Mouse (Mus musculus) hindbrain, embryonic 14.5 days (tissue): ENCODE data around the gene Atp5b. TPM values are rescaled to one million over a fixed set of nuclear protein-coding genes. Genes with fewer than 3 reads are reported as not detected.

ENCODE experiments used
- ATAC-seq: fragments of 200-750 bp; cut with Nextera tagmentation; 2 replicates; pipeline ENCODE4 v1.8.0; 2017; ENCODE audit warnings: moderate number of reproducible peaks, mild to moderate bottlenecking, moderate TSS enrichment, moderate library complexity; ENCODE audit not compliant: low FRiP score
- DNase-seq: peaks from one replicate; pipeline ENCODE4 v3.0.0-alpha.2; 2015; ENCODE audit warnings: low spot score
- H3K27ac ChIP-seq: fragments of 300-500 bp; sonication (generic); 2 replicates; pipeline ENCODE4 v1.5.1; 2014; ENCODE audit warnings: mild to moderate bottlenecking, moderate library complexity
- H3K27me3 ChIP-seq: fragments of 300-500 bp; sonication (generic); 2 replicates; pipeline ENCODE4 v1.6.1; 2014; ENCODE audit warnings: mild to moderate bottlenecking, low read length, mixed read lengths; ENCODE audit not compliant: control insufficient read depth, insufficient read depth
- H3K36me3 ChIP-seq: fragments of 300-500 bp; sonication (generic); replicated peaks from 2 replicates; pipeline ENCODE4 v1.6.1; 2014; ENCODE audit not compliant: control insufficient read depth, insufficient read depth
- H3K4me1 ChIP-seq: fragments of 300-500 bp; sonication (generic); replicated peaks from 2 replicates; pipeline ENCODE4 v1.6.1; 2014; ENCODE audit warnings: antibody characterized with exemption, low read length, mixed read lengths; ENCODE audit not compliant: control insufficient read depth, insufficient read depth
- H3K4me2 ChIP-seq: fragments of 300-500 bp; sonication (generic); replicated peaks from 2 replicates; pipeline ENCODE4 v1.6.1; 2014; ENCODE audit warnings: mild to moderate bottlenecking, moderate library complexity
- H3K4me3 ChIP-seq: fragments of 300-500 bp; sonication (generic); replicated peaks from 2 replicates; pipeline ENCODE4 v1.5.1; 2014; ENCODE audit warnings: mild to moderate bottlenecking, low read length
- H3K9ac ChIP-seq: fragments of 300-500 bp; sonication (generic); 2 replicates; pipeline ENCODE4 v1.6.1; 2014
- H3K9me3 ChIP-seq: fragments of 300-500 bp; sonication (generic); 2 replicates; pipeline ENCODE4 v1.6.1; 2016; ENCODE audit warnings: low read length; ENCODE audit not compliant: control insufficient read depth
- WGBS: fragments of 180-500 bp; shearing (Covaris S2); extraction: QIAGEN DNeasy Blood & Tissue Kit; methylation state at CpG from one replicate; pipeline ENCODE4 v1.1.7; 2014; 5-methylcytosine and 5-hydroxymethylcytosine counted together
- polyA plus RNA-seq: library from polyadenylated mRNA; unstranded; fragments of >200 nt; fragmentation: Nextera tagmentation; extraction: Ambion mirVana; gene quantifications from 2 replicates; pipeline ENCODE4 v1.2.1, GENCODE M21; 2014

The Atp5b gene
- polyA plus RNA-seq, 1 experiment from 2014 or later = 2,242 TPM

DNA sequence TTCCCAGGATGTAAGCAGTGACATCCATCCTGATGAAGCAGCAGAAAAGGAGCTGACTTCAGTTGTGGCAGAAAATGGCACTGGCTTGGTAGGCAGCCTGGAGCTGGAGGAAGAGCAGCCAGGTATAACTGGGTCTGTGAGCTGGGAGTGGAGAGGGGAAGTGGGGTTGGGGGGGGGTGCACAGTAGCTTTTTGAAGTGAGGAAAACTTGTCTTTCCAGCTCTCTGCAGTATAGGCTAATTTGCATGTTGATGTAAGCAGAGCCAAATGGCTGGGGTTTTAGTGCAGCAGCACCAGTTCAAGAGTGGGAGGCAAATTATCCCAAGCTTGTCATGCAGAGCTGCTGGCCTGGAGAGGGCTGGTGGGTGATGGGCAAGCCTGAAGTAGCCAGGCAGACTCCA lies 28.2 kb downstream of the Atp5b start:
- Histone ChIP-seq H3K9me3 (no peaks in the 10 kb centered on the region), H3K4me2 (no peak overlapping the region), H3K9ac (no peak overlapping the region), H3K36me3 (peaks cover 78% of the 10 kb centered on the region), H3K4me1 (no peaks in the 10 kb centered on the region), H3K27me3 (no peaks in the 10 kb centered on the region), H3K4me3 (no peak overlapping the region), H3K27ac (no peak overlapping the region)
- ATAC-seq (no peak), DNase-seq (no peak)

DNA sequence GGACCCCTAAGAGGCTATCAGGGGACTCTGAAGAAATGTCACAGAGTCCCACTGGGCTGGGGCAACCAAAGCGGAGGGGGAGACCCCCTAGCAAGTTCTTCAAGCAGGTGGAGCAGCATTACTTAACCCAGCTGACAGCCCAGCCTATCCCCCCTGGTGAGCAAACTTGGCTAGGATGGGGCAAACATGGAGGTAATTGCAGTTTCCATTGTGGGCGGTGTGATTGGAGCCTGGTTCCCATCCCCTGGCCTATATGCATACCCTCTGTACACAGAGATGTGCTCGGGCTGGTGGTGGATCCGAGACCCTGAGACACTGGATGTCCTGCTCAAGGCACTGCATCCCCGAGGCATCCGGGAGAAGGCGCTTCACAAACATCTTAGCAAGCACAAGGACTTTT lies 40.8 kb downstream of the Atp5b start:
- Histone ChIP-seq H3K36me3 (peaks cover 98% of the 10 kb centered on the region), H3K4me3 (no peak overlapping the region), H3K9ac (no peak overlapping the region), H3K4me1 (no peaks in the 10 kb centered on the region), H3K27me3 (no peaks in the 10 kb centered on the region), H3K27ac (no peak overlapping the region), H3K9me3 (no peaks in the 10 kb centered on the region), H3K4me2 (no peak overlapping the region)
- ATAC-seq (no peak), DNase-seq (no peak)
- WGBS = 93% methylated on average over 7 of the region's 7 CpGs

DNA sequence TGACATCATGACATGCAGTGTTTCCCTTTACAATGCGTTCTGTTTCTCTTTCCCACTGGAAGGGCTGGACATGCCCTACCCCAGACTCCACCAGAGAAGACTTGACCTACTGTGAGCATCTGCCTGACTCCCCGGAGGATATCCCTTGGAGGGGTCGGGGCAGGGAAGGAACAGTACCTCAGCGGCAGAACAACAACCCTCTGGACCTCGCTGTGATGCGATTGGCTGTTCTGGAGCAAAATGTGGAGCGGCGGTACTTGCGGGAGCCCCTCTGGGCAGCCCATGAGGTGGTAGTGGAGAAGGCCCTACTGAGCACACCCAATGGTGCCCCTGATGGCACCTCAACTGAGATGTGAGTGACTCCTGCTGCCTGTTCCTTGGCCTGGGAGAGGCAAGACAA lies 41.8 kb downstream of the Atp5b start:
- no peak for ATAC-seq
- WGBS = 92% methylated on average over 9 of the region's 9 CpGs

DNA sequence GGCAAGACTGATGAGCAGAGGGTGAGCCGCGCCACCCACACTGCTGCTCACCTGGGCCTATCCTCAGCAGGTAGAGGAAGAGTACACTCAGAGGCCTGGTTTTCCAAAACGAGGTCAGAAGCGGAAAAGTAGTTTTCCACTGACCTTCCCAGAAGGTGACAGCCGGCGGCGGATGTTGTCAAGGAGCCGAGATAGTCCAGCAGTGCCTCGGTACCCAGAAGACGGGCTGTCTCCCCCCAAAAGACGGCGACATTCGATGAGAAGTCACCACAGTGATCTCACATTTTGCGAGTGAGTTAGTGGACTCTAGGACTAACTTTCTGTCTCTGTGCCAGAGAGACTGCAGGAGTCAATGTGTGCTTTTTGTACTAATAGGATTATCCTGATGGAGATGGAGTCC lies 42.9 kb downstream of the Atp5b start:
- Histone ChIP-seq H3K4me1 (no peaks in the 10 kb centered on the region), H3K9ac (no peak overlapping the region), H3K4me2 (no peak overlapping the region), H3K36me3 (peaks cover 96% of the 10 kb centered on the region), H3K27ac (no peak overlapping the region), H3K27me3 (no peaks in the 10 kb centered on the region), H3K9me3 (no peaks in the 10 kb centered on the region), H3K4me3 (no peak overlapping the region)
- WGBS = 94% methylated on average over 14 of the region's 14 CpGs
- ATAC-seq (no peak), DNase-seq (no peak)

More for the DNA sequence above, 41.8 kb downstream of the Atp5b start:
- Histone ChIP-seq H3K4me3 (no peak overlapping the region), H3K36me3 (peaks cover 96% of the 10 kb centered on the region), H3K9ac (no peak overlapping the region), H3K4me2 (no peak overlapping the region), H3K27ac (no peak overlapping the region), H3K27me3 (no peaks in the 10 kb centered on the region), H3K4me1 (no peaks in the 10 kb centered on the region), H3K9me3 (no peaks in the 10 kb centered on the region)
- no peak for DNase-seq

DNA sequence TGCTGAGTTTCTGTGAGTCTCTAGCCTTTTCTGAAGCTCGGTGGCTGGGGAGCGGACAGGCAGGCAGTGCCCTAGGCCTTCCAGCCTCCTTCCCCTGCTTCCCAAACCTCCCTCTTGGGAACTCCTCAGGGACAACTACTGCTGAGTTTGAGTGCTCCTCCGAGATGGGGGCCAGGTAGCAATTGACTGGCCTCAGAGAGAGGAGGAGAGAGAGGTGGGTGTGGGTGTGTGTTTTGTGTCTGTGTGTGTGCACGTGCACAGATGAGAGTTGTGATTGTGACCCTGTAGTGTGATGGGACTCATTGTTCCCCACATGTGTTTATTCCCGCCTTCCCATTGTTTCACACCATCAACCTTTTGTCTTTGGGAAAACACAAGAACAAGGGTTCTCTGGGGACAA lies 44.4 kb downstream of the Atp5b start:
- H3K9me3 ChIP-seq = no peaks in the 10 kb centered on the region
- DNase-seq = no peak
- H3K4me1 ChIP-seq = no peaks in the 10 kb centered on the region
- ATAC-seq = no peak
- no peak overlapping the region for H3K4me3 ChIP-seq
- H3K27me3 ChIP-seq = no peaks in the 10 kb centered on the region
- 69% methylated on average over 5 of the region's 5 CpGs for WGBS
- H3K27ac ChIP-seq = no peak overlapping the region
- peaks cover 84% of the 10 kb centered on the region for H3K36me3 ChIP-seq
- H3K9ac ChIP-seq = no peak overlapping the region
- H3K4me2 ChIP-seq = no peak overlapping the region

DNA sequence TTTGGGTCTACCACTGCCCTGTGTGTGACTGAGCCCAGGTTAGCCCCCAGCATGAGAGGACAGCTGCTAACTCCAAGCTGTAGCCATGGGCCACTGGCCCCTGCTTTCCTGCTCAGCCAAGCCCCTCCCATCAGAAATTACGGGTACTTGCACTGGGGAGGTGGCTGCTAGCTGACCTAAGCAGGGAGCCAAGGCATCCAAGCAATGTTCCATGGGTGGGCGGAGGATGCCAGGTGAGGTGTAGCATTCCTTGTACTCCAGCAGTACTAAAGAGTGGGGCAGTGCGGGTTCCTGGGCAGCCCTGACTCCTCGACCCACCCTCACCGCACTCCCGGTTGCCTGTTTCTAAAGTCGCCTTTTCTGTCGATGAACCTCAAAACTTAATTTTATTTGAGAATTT lies 45.1 kb downstream of the Atp5b start:
- no peak for DNase-seq
- Histone ChIP-seq H3K27ac (no peak overlapping the region), H3K36me3 (peaks cover 77% of the 10 kb centered on the region), H3K4me1 (no peaks in the 10 kb centered on the region), H3K4me3 (no peak overlapping the region), H3K9ac (no peak overlapping the region), H3K27me3 (no peaks in the 10 kb centered on the region), H3K9me3 (no peaks in the 10 kb centered on the region), H3K4me2 (no peak overlapping the region)
- ATAC-seq = no peak
- 93% methylated on average over 8 of the region's 8 CpGs for WGBS

DNA sequence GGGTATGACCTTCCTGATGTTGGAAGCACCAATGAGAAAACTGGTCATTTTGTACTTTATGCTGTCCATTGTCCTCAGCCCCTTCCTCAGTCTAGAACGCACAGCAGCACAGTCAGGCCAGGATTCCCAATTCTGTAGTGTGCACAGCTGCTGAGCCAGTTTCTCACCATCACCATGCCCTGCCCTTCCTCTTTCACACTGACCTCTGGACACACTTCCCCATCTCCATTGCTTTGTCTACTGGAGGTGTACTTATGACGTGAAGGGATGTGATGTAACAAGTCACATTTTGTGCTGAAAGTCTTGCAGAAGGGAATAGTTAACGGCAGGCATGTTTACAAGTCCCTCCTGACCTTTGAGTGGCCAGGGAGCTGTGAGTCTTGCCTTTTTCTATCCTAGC lies 48.2 kb downstream of the Atp5b start:
- H3K4me2 ChIP-seq = no peak overlapping the region
- no peak for DNase-seq
- H3K36me3 ChIP-seq = peaks cover 46% of the 10 kb centered on the region
- no peaks in the 10 kb centered on the region for H3K4me1 ChIP-seq
- H3K27me3 ChIP-seq = no peaks in the 10 kb centered on the region
- H3K4me3 ChIP-seq = no peak overlapping the region
- no peaks in the 10 kb centered on the region for H3K9me3 ChIP-seq
- 85% methylated on average over 3 of the region's 3 CpGs for WGBS
- H3K27ac ChIP-seq = no peak overlapping the region
- no peak for ATAC-seq
- no peak overlapping the region for H3K9ac ChIP-seq

DNA sequence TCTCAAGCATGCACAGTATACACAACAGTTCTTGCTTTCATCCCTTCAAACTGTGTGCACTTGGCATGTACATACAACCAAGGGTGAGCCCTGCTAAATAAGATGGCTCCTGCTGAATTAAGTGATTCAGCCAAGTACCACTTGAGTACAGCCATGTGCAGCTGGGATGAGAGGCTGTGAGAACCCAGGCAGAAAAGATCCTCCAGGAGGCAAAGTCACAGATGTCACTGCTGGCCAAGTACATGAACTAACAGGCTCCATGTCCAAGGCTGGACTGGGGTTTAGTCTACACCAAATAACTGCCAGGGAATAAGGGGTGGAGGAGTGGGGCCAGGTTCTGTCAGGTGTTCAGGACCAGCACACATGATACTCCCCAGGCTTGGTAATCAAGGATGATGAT lies 48.7 kb downstream of the Atp5b start:
- H3K4me2 ChIP-seq = no peak overlapping the region
- H3K9ac ChIP-seq = no peak overlapping the region
- H3K4me1 ChIP-seq = no peaks in the 10 kb centered on the region
- no peak overlapping the region for H3K27ac ChIP-seq
- no peaks in the 10 kb centered on the region for H3K27me3 ChIP-seq
- ATAC-seq (no peak), DNase-seq (no peak)
- H3K4me3 ChIP-seq = no peak overlapping the region
- peaks cover 41% of the 10 kb centered on the region for H3K36me3 ChIP-seq
- H3K9me3 ChIP-seq = no peaks in the 10 kb centered on the region

DNA sequence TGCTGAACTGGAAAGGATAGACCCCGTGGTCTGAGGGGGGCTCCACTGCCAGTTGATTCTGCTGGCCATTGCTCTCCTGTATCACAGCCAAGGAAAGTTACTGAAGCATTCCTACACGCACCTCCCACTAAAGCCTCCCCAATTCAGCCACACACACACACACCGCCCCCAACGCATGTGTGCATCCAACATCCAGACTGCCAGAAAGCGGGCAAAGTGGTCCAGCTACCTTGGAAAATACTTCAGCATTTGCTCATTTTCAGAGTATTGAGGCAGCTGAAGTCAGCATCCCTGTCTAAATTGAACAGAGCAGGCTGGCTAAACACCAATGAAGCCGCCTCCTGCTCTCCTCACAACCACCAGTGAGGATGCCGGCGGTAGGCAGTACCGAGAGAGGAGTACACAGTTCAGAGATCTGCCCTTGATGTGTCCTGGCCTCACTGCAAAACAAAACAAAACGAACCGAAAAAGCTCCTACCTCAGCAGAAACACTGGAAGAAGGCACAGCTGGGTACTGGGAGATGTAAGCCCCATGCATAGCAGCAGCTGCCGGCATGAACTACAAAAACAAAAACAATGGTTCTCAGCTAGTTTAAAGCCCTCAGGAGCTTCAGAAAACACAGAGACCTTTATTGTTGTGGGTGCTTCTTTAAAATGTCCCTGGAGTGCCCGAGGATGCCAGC lies 50.7 kb downstream of the Atp5b start:
- no peak for ATAC-seq
- Histone ChIP-seq H3K4me2 (no peak overlapping the region), H3K36me3 (peaks cover 22% of the 10 kb centered on the region), H3K9ac (peak overlapping the region; percentile 13; the same call in 1 of the 2 replicates), H3K9me3 (no peaks in the 10 kb centered on the region), H3K27ac (peak overlapping the region; percentile 38; the same call in 1 of the 2 replicates), H3K27me3 (no peaks in the 10 kb centered on the region), H3K4me3 (no peak overlapping the region), H3K4me1 (no peaks in the 10 kb centered on the region)
- WGBS = 30% methylated on average over 13 of the region's 13 CpGs
- no peak for DNase-seq

DNA sequence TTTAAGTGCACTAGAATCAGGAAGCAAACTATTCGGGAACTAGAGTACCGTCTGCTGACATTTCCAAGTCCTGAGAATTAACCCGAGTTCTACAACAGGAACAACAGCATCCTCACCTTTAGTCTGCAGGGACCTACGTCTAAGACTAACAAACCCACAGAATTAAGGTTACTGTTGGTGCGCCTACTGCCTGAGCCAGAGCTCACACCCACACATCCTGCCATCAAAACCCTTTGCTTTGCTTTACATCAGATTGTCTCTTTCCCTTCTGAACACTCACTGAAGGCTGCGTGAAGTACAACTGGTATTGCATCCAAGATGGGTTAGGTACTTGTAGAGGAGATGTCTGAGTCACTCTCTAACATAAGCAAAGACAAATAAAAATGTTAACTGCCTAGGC lies 52.3 kb downstream of the Atp5b start:
- Histone ChIP-seq H3K4me2 (no peak overlapping the region), H3K36me3 (peaks cover 9% of the 10 kb centered on the region), H3K9ac (no peak overlapping the region), H3K9me3 (no peaks in the 10 kb centered on the region), H3K4me3 (no peak overlapping the region), H3K27me3 (no peaks in the 10 kb centered on the region), H3K27ac (no peak overlapping the region), H3K4me1 (no peaks in the 10 kb centered on the region)
- no peak for ATAC-seq
- no peak for DNase-seq
- WGBS = 89% methylated on average over 6 of the region's 6 CpGs
